ENCODE assay signal across 10 mouse cellular contexts in the genomic region with DNA sequence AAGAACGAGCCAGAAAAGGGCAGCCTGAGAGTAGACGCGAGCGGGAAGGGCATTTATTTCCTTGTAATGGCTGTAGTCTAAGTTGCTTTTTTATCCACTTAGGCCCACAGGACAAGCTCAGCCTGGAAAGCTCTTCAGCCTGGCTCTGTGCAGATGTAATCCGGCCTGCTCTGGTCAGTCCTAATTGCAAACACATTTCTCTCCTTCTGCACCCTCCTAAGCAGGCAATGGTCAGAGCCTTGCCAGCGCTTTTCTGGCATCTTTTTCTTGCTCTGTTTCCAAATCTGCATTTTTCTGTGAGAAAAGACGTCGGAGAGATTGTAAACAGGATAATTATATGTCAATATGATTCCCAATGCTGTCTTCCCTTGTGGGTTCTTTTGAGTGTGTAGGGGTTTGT.
DNase-seq lines count a peak whose midpoint lies in the region; ATAC-seq and TF ChIP-seq lines count a peak whose summit lies in the region.
"Had no signal": no experiment of that assay in that cellular context is flagged by ENCODE, and none has a peak within 500 bp of the region (broad histone marks: within the 10 kb centered on the region; RNA-seq: fewer than 3 reads in every experiment).

No protein-coding gene starts in this region.

- no peak overlapping the region for H3K9ac ChIP-seq in limb, embryonic 11.5 days (ENCODE audit: low read length)

- H3K27ac ChIP-seq in heart, embryonic 10.5 days, result no peak overlapping the region
- H3K27ac ChIP-seq in embryonic fibroblast, embryonic 13.5 days (ENCODE audit: insufficient read depth, low read length), result peak overlapping the region; percentile 68
- peak overlapping the region; percentile 70 for H3K27ac ChIP-seq in limb, embryonic 11.5 days (replicated peaks; ENCODE audit: low read depth, low read length)
- H3K27ac ChIP-seq: layer of hippocampus, adult 2 months had no signal

- H3K9me3 ChIP-seq in heart, embryonic 10.5 days, result no peaks in the 10 kb centered on the region
- no peaks in the 10 kb centered on the region for H3K9me3 ChIP-seq in limb, embryonic 11.5 days (ENCODE audit: control insufficient read depth, low read length)

- no peaks in the 10 kb centered on the region for H3K36me3 ChIP-seq in heart, embryonic 10.5 days
- no peaks in the 10 kb centered on the region for H3K36me3 ChIP-seq in limb, embryonic 11.5 days (ENCODE audit: control insufficient read depth, insufficient read depth, low read length)

- peak overlapping the region; percentile 12; the same call in 1 of the 2 replicates for H3K4me2 ChIP-seq in limb, embryonic 11.5 days (ENCODE audit: low read depth, severe bottlenecking)

- TF ChIP-seq CTCF in embryonic fibroblast, embryonic 13.5 days (IDR thresholded peaks at IDR 0.05; ENCODE audit: borderline replicate concordance, insufficient read depth, low read length), result no peak

- peaks cover 5% of the 10 kb centered on the region; the same call in 1 of the 2 replicates for H3K4me1 ChIP-seq in heart, embryonic 10.5 days
- H3K4me1 ChIP-seq in embryonic fibroblast, embryonic 13.5 days (ENCODE audit: control insufficient read depth, insufficient read depth, low read length), result peaks cover 5% of the 10 kb centered on the region; the same call in 1 of the 2 replicates
- H3K4me1 ChIP-seq in limb, embryonic 11.5 days (ENCODE audit: control insufficient read depth, insufficient read depth, low read length), result peaks cover 12% of the 10 kb centered on the region

- TF ChIP-seq POLR2A in embryonic fibroblast, embryonic 13.5 days (IDR thresholded peaks at IDR 0.05; ENCODE audit: low read depth, low read length), result no peak

- no peak overlapping the region for H3K4me3 ChIP-seq in heart, embryonic 10.5 days
- H3K4me3 ChIP-seq in embryonic fibroblast, embryonic 13.5 days (ENCODE audit: insufficient read depth, low read length), result no peak overlapping the region
- H3K4me3 ChIP-seq in limb, embryonic 11.5 days (ENCODE audit: low read depth, low read length), result no peak overlapping the region
- H3K4me3 ChIP-seq: layer of hippocampus, adult 2 months had no signal

- peak; percentile 11 for DNase-seq in heart, adult 8-10 months (ENCODE audit: low spot score)
- DNase-seq in heart, embryonic 10.5 days (ENCODE audit: low spot score), result no peak
- peak; percentile 95 for DNase-seq in NIH3T3 (ENCODE audit: low read depth)
- DNase-seq in limb, embryonic 11.5 days (ENCODE audit: low spot score), result peak; percentile 66
- DNase-seq in spleen, postnatal 36 days (ENCODE audit: low spot score in 2 of 2), result no peak
- no peak for DNase-seq in thymus, postnatal 4 days
- DNase-seq in cerebellum, adult 11 months, result no peak

- peak; percentile 84 for ATAC-seq in limb, embryonic 11.5 days (ENCODE audit: insufficient number of reproducible peaks, low FRiP score, low TSS enrichment, low read depth)
- ATAC-seq: CD4-positive, CD25-positive, alpha-beta regulatory T cell, adult 4 months had no signal

- H3K27me3 ChIP-seq in heart, embryonic 10.5 days (ENCODE audit: insufficient read depth, poor library complexity, severe bottlenecking), result no peaks in the 10 kb centered on the region
- no peaks in the 10 kb centered on the region for H3K27me3 ChIP-seq in limb, embryonic 11.5 days (ENCODE audit: control insufficient read depth, insufficient read depth, low read length)

- WGBS in heart, embryonic 10.5 days, result 74% methylated on average over 8 of the region's 8 CpGs
- 13% methylated on average over 8 of the region's 8 CpGs for WGBS in limb, embryonic 11.5 days

Comparison
In these comparisons a context has a peak if more than half of its experiments do, and no peak if none do; other contexts are left out.
1. DNase-seq: peak in heart, adult 8-10 months (single experiment), NIH3T3 (single experiment) and limb, embryonic 11.5 days (single experiment); none in heart, embryonic 10.5 days (single experiment), spleen, postnatal 36 days (0 of 2), thymus, postnatal 4 days (single experiment) and cerebellum, adult 11 months (single experiment).